Mouse (Mus musculus) kidney, embryonic 15.5 days (tissue): ENCODE data around the gene Rasa2. TPM values are rescaled to one million over a fixed set of nuclear protein-coding genes. Genes with fewer than 3 reads are reported as not detected.
A peak's percentile ranks its signal among the peaks of the same experiment; 100 is the strongest.

ENCODE experiments used
- ATAC-seq: fragments of 200-750 bp; cut with Nextera tagmentation; replicated peaks from 2 replicates; pipeline ENCODE4 v1.8.0; 2017; ENCODE audit warnings: moderate TSS enrichment; ENCODE audit not compliant: low FRiP score
- H3K27ac ChIP-seq: fragments of 300-500 bp; sonication (generic); 2 replicates; pipeline ENCODE4 v1.5.1; 2015; ENCODE audit warnings: mild to moderate bottlenecking, inconsistent platforms
- H3K27me3 ChIP-seq: fragments of 300-500 bp; sonication (generic); 2 replicates; pipeline ENCODE4 v1.6.1; 2015; ENCODE audit warnings: inconsistent platforms
- H3K36me3 ChIP-seq: fragments of 300-500 bp; sonication (generic); 2 replicates; pipeline ENCODE4 v1.6.1; 2015; ENCODE audit warnings: inconsistent platforms
- H3K4me1 ChIP-seq: fragments of 300-500 bp; sonication (generic); 2 replicates; pipeline ENCODE4 v1.6.1; 2015; ENCODE audit warnings: inconsistent platforms
- H3K4me2 ChIP-seq: fragments of 300-500 bp; sonication (generic); 2 replicates; pipeline ENCODE4 v1.6.1; 2015; ENCODE audit warnings: moderate library complexity, mild to moderate bottlenecking, inconsistent platforms
- H3K4me3 ChIP-seq: fragments of 300-500 bp; sonication (generic); replicated peaks from 2 replicates; pipeline ENCODE4 v1.5.1; 2015; ENCODE audit warnings: mild to moderate bottlenecking, inconsistent platforms
- H3K9ac ChIP-seq: fragments of 300-500 bp; sonication (generic); 2 replicates; pipeline ENCODE4 v1.6.1; 2015; ENCODE audit warnings: mild to moderate bottlenecking, inconsistent platforms
- H3K9me3 ChIP-seq: fragments of 300-500 bp; sonication (generic); replicated peaks from 2 replicates; pipeline ENCODE4 v1.6.1; 2016; ENCODE audit warnings: inconsistent platforms
- WGBS: fragments of 180-500 bp; shearing (Covaris S2); methylation state at CpG from one replicate; pipeline ENCODE4 v1.1.7; 2015; ENCODE audit warnings: mixed read lengths; 5-methylcytosine and 5-hydroxymethylcytosine counted together
- polyA plus RNA-seq: library from polyadenylated mRNA; unstranded; fragments of >200 nt; fragmentation: Nextera tagmentation; extraction: Ambion mirVana; gene quantifications from 2 replicates; pipeline ENCODE4 v1.2.1, GENCODE M21; 2015

Rasa2 gene
- polyA plus RNA-seq, 1 experiment from 2014 or later, result 17.3 TPM

- Histone ChIP-seq H3K9me3 (no peaks in the 10 kb centered on the region), H3K4me2 (no peak overlapping the region), H3K36me3 (no peaks in the 10 kb centered on the region), H3K4me1 (peaks cover 22% of the 10 kb centered on the region), H3K4me3 (no peak overlapping the region), H3K27me3 (0 out of 2 replicates have a peak, but pooled peaks cover 3% of the 10 kb centered on the region), H3K9ac (no peak overlapping the region), H3K27ac (no peak overlapping the region)
- WGBS, result 53% methylated on average over 9 of the region's 9 CpGs
- no peak for ATAC-seq
Observed at GRCm38 (mm10) chr9:96636423-96637156, 5.2 kb upstream of the Rasa2 start.

- no peak for ATAC-seq
- Histone ChIP-seq H3K9ac (no peak overlapping the region), H3K27me3 (0 out of 2 replicates have a peak, but pooled peaks cover 3% of the 10 kb centered on the region), H3K27ac (no peak overlapping the region), H3K4me1 (peaks cover 23% of the 10 kb centered on the region), H3K36me3 (no peaks in the 10 kb centered on the region), H3K4me3 (no peak overlapping the region), H3K9me3 (no peaks in the 10 kb centered on the region), H3K4me2 (no peak overlapping the region)
- WGBS, result 69% methylated on average over 3 of the region's 3 CpGs
Observed at GRCm38 (mm10) chr9:96635899-96636298, 4.5 kb upstream of the Rasa2 start.

GRCm38 (mm10) chr9:96635176-96635575 is 3.8 kb upstream of the Rasa2 start:
- 58% methylated on average over 6 of the region's 6 CpGs for WGBS
- no peaks in the 10 kb centered on the region for H3K9me3 ChIP-seq

GRCm38 (mm10) chr9:96633771-96634170 is 2.4 kb upstream of the Rasa2 start:
- peaks cover 31% of the 10 kb centered on the region for H3K4me1 ChIP-seq
- H3K36me3 ChIP-seq, result no peaks in the 10 kb centered on the region
- no peaks in the 10 kb centered on the region for H3K9me3 ChIP-seq
- no peak overlapping the region for H3K4me2 ChIP-seq
- H3K4me3 ChIP-seq, result no peak overlapping the region
- no peak overlapping the region for H3K9ac ChIP-seq
- 0 out of 2 replicates have a peak, but pooled peaks cover 3% of the 10 kb centered on the region for H3K27me3 ChIP-seq
- ATAC-seq, result no peak
- no peak overlapping the region for H3K27ac ChIP-seq
- 85% methylated on average over 2 of the region's 2 CpGs for WGBS

More at GRCm38 (mm10) chr9:96635176-96635575, 3.8 kb upstream of the Rasa2 start:
- Histone ChIP-seq H3K4me2 (no peak overlapping the region), H3K4me1 (peaks cover 26% of the 10 kb centered on the region), H3K27ac (peak overlapping the region; percentile 32; the same call in 1 of the 2 replicates), H3K4me3 (no peak overlapping the region), H3K9ac (no peak overlapping the region), H3K36me3 (no peaks in the 10 kb centered on the region), H3K27me3 (0 out of 2 replicates have a peak, but pooled peaks cover 3% of the 10 kb centered on the region)
- no peak for ATAC-seq

- whole genome bisulfite sequencing, result 48% methylated on average over 7 of the region's 7 CpGs
- Histone ChIP-seq H3K9me3 (no peaks in the 10 kb centered on the region), H3K4me1 (peaks cover 33% of the 10 kb centered on the region), H3K27ac (no peak overlapping the region), H3K9ac (no peak overlapping the region), H3K36me3 (no peaks in the 10 kb centered on the region), H3K4me2 (no peak overlapping the region), H3K27me3 (0 out of 2 replicates have a peak, but pooled peaks cover 3% of the 10 kb centered on the region), H3K4me3 (no peak overlapping the region)
- no peak for ATAC-seq
Observed at GRCm38 (mm10) chr9:96632756-96633155, 1.3 kb upstream of the Rasa2 start.

- H3K9ac ChIP-seq, result peak overlapping the region; percentile 94; the same call in 1 of the 2 replicates
Observed at GRCm38 (mm10) chr9:96632073-96632690, 765 bp upstream of the Rasa2 start.

GRCm38 (mm10) chr9:96630571-96631388 is 637 bp downstream of the Rasa2 start:
- Histone ChIP-seq H3K36me3 (no peaks in the 10 kb centered on the region), H3K4me3 (peak overlapping the region; percentile 93), H3K4me2 (peak overlapping the region; percentile 86), H3K9ac (peak overlapping the region; percentile 94), H3K27ac (peak overlapping the region; percentile 98), H3K9me3 (no peaks in the 10 kb centered on the region), H3K27me3 (0 out of 2 replicates have a peak, but pooled peaks cover 3% of the 10 kb centered on the region), H3K4me1 (peaks cover 40% of the 10 kb centered on the region)
- ATAC-seq, result peak; percentile 88
- 0% methylated on average over 42 of the region's 105 CpGs for WGBS

More at GRCm38 (mm10) chr9:96632073-96632690, 765 bp upstream of the Rasa2 start:
- H3K9me3 ChIP-seq, result no peaks in the 10 kb centered on the region
- H3K4me3 ChIP-seq, result peak overlapping the region; percentile 93
- H3K36me3 ChIP-seq, result no peaks in the 10 kb centered on the region
- peak overlapping the region; percentile 86 for H3K4me2 ChIP-seq
- peaks cover 39% of the 10 kb centered on the region for H3K4me1 ChIP-seq
- ATAC-seq, result no peak
- H3K27me3 ChIP-seq, result 0 out of 2 replicates have a peak, but pooled peaks cover 3% of the 10 kb centered on the region
- WGBS, result 66% methylated on average over 6 of the region's 6 CpGs
- peak overlapping the region; percentile 98 for H3K27ac ChIP-seq

GRCm38 (mm10) chr9:96629151-96629550 is 2.3 kb downstream of the Rasa2 start:
- Histone ChIP-seq H3K4me2 (no peak overlapping the region), H3K27me3 (0 out of 2 replicates have a peak, but pooled peaks cover 3% of the 10 kb centered on the region), H3K4me1 (peaks cover 36% of the 10 kb centered on the region), H3K9me3 (no peaks in the 10 kb centered on the region), H3K9ac (no peak overlapping the region), H3K36me3 (no peaks in the 10 kb centered on the region), H3K4me3 (no peak overlapping the region), H3K27ac (no peak overlapping the region)
- WGBS, result 60% methylated on average over 4 of the region's 4 CpGs
- ATAC-seq, result no peak

GRCm38 (mm10) chr9:96627557-96628085 is 3.8 kb downstream of the Rasa2 start:
- no peak overlapping the region for H3K4me3 ChIP-seq
- 0 out of 2 replicates have a peak, but pooled peaks cover 3% of the 10 kb centered on the region for H3K27me3 ChIP-seq
- no peaks in the 10 kb centered on the region for H3K9me3 ChIP-seq
- no peak overlapping the region for H3K27ac ChIP-seq
- no peak for ATAC-seq
- WGBS, result 39% methylated on average over 5 of the region's 5 CpGs
- peaks cover 34% of the 10 kb centered on the region for H3K4me1 ChIP-seq
- no peak overlapping the region for H3K4me2 ChIP-seq
- no peak overlapping the region for H3K9ac ChIP-seq
- no peaks in the 10 kb centered on the region for H3K36me3 ChIP-seq

GRCm38 (mm10) chr9:96627042-96627441 is 4.4 kb downstream of the Rasa2 start:
- Histone ChIP-seq H3K4me2 (no peak overlapping the region), H3K9ac (no peak overlapping the region), H3K9me3 (no peaks in the 10 kb centered on the region), H3K27me3 (no peaks in the 10 kb centered on the region), H3K36me3 (no peaks in the 10 kb centered on the region), H3K27ac (no peak overlapping the region), H3K4me3 (no peak overlapping the region), H3K4me1 (peaks cover 29% of the 10 kb centered on the region)
- ATAC-seq, result no peak
- 64% methylated on average over 1 of the region's 1 CpGs for WGBS

- Histone ChIP-seq H3K27ac (no peak overlapping the region), H3K27me3 (no peaks in the 10 kb centered on the region), H3K4me2 (no peak overlapping the region), H3K4me3 (no peak overlapping the region), H3K36me3 (no peaks in the 10 kb centered on the region), H3K9ac (no peak overlapping the region), H3K9me3 (no peaks in the 10 kb centered on the region), H3K4me1 (no peaks in the 10 kb centered on the region)
- WGBS, result 80% methylated on average over 4 of the region's 4 CpGs
- ATAC-seq, result no peak
Observed at GRCm38 (mm10) chr9:96618448-96619176, 12.8 kb downstream of the Rasa2 start.
